Mouse (Mus musculus) thymus, postnatal 0 days (tissue): ENCODE data around the gene Usf2. TPM values are rescaled to one million over a fixed set of nuclear protein-coding genes. Genes with fewer than 3 reads are reported as not detected.
"Not testable (repeated sequence)": the region's sequence is repeated elsewhere in the genome, so short reads cannot be mapped to it uniquely, and the experiment has no call there.

ENCODE experiments used
- DNase-seq: peaks from one replicate; pipeline ENCODE4 v3.0.0-alpha.2; 2015; ENCODE audit warnings: low spot score
- polyA plus RNA-seq: library from polyadenylated mRNA; unstranded; fragments of >200 nt; fragmentation: Nextera tagmentation; extraction: Ambion mirVana; gene quantifications from 2 replicates; pipeline ENCODE4 v1.2.1, GENCODE M21; 2015

The Usf2 gene
- polyA plus RNA-seq, 1 experiment from 2014 or later: 23.6 TPM

GRCm38 (mm10) chr7:30958109-30958865 is 1.7 kb upstream of the Usf2 start:
- no peak for DNase-seq

GRCm38 (mm10) chr7:30957367-30957783 is 772 bp upstream of the Usf2 start:
- peak; percentile 92 for DNase-seq

GRCm38 (mm10) chr7:30956357-30956751 is 249 bp downstream of the Usf2 start:
- DNase-seq: peak; percentile 65

GRCm38 (mm10) chr7:30955584-30956356 is 833 bp downstream of the Usf2 start:
- peak; percentile 64 for DNase-seq

GRCm38 (mm10) chr7:30954971-30955520 is 1.6 kb downstream of the Usf2 start:
- no peak for DNase-seq

GRCm38 (mm10) chr7:30954036-30954435 is 2.6 kb downstream of the Usf2 start:
- no peak for DNase-seq

- DNase-seq: no peak
Observed at GRCm38 (mm10) chr7:30953459-30953858, 3.1 kb downstream of the Usf2 start.

GRCm38 (mm10) chr7:30952441-30953265 is 4.0 kb downstream of the Usf2 start:
- DNase-seq: no peak

- not testable (repeated sequence) for DNase-seq
Observed at GRCm38 (mm10) chr7:30949902-30950301, 6.7 kb downstream of the Usf2 start.

- DNase-seq: no peak
Observed at GRCm38 (mm10) chr7:30945876-30946275, 10.7 kb downstream of the Usf2 start.

- not testable (repeated sequence) for DNase-seq
Observed at GRCm38 (mm10) chr7:30945466-30945865, 11.1 kb downstream of the Usf2 start.

- not testable (repeated sequence) for DNase-seq
Observed at GRCm38 (mm10) chr7:30944706-30945105, 11.9 kb downstream of the Usf2 start.

GRCm38 (mm10) chr7:30943909-30944635 is 12.5 kb downstream of the Usf2 start, which contains the start of gene Hamp:
TSS of gene Hamp (minus strand) at chr7:30944032.
- no peak for DNase-seq

GRCm38 (mm10) chr7:30942365-30942764 is 14.2 kb downstream of the Usf2 start:
- not testable (repeated sequence) for DNase-seq

GRCm38 (mm10) chr7:30940070-30940469 is 16.5 kb downstream of the Usf2 start:
- DNase-seq: not testable (repeated sequence)

- not testable (repeated sequence) for DNase-seq
Observed at GRCm38 (mm10) chr7:30935422-30936099, 21.0 kb downstream of the Usf2 start.

- not testable (repeated sequence) for DNase-seq
Observed at GRCm38 (mm10) chr7:30924581-30924980, 32.0 kb downstream of the Usf2 start, which contains the start of gene Hamp2. TSS of gene Hamp2 (minus strand) at chr7:30924681.

GRCm38 (mm10) chr7:30924071-30924470 is 32.5 kb downstream of the Usf2 start:
- DNase-seq: no peak

- not testable (repeated sequence) for DNase-seq
Observed at GRCm38 (mm10) chr7:30922490-30922889, 34.1 kb downstream of the Usf2 start.

- DNase-seq: peak; percentile 12
Observed at GRCm38 (mm10) chr7:30920217-30920616, 36.4 kb downstream of the Usf2 start.
